Mouse (Mus musculus): Measurements from ENCODE around the gene Xbp1.

Gene Xbp1

DNA sequence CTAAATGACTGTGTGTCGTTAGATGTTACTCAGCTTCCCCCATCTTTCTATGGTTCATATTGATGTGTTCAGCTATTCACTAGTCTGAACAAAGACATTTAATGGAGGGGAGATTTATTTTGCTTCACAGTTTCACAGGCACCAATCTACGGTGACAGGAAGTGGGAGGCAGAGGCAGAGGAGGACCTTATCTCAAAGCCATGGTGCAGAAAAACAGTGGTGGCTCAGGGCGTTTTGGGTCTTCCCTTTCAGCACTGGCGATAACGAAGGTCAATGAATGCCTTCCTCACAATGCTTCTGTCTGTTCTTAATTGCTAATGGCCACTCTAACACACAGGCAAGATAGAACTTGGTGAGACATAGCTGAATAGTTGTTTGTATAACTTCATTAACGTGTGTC, 54.6 kb downstream of the Xbp1 start:
- no peak for DNase-seq

All from thymus, postnatal 36 days (tissue).